Mouse (Mus musculus) ES-Bruce4 (cell line): ENCODE results near the gene Egfr.

Experiments
- CTCF ChIP-seq: IDR thresholded peaks from one replicate; pipeline ENCODE4 v1.8.1; 2011; ENCODE audit warnings: low read depth, low read length
- EP300 ChIP-seq: IDR thresholded peaks from 2 replicates; pipeline ENCODE4 v1.6.1; 2011; ENCODE audit warnings: low read depth, low read length; ENCODE audit not compliant: insufficient read depth
- POLR2A ChIP-seq: IDR thresholded peaks from one replicate; pipeline ENCODE4 v1.8.1; 2011; ENCODE audit warnings: low read length; ENCODE audit not compliant: insufficient read depth

GRCm38 (mm10) chr11:16829468-16829867 is 77.5 kb downstream of the Egfr start:
- TF ChIP-seq CTCF (no peak), EP300 (no peak), POLR2A (no peak)
